Mouse (Mus musculus): ENCODE data around the gene Arfgap2.

DNA sequence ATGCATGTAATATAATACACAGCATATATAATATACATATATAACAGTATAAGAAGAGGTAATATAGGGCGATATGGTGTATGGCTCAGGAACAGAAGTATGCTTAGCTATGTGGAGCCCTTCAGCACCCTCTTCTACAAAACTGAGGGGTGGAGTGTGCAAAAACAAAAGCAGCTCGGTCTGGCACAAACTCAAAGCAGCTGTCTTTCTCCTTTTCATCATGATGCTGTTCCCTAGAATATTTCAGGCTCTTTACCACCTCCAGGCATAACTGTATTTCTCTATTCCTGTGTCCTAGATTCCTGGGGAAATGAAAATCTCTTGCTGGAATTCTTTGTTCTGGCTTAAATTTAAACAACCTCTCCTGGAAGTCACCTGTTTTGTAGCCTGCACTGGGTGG, 35.0 kb upstream of the Arfgap2 start:
- no peak for TF ChIP-seq CTCF (IDR thresholded peaks at IDR 0.05)
- TF ChIP-seq POLR2A (IDR thresholded peaks at IDR 0.05; ENCODE audit: insufficient read depth, low read depth, low read length) = no peak
